Mouse (Mus musculus) gastrocnemius, postnatal 25 days (tissue): Measurements from ENCODE around the gene Kcnh3. TPM values are rescaled to one million over a fixed set of nuclear protein-coding genes. Genes with fewer than 3 reads are reported as not detected.

Source experiments
- DNase-seq: peaks from one replicate; pipeline ENCODE4 v3.0.0; 2022
- long read RNA-seq, 2 experiments: library from polyadenylated mRNA; stranded (forward); transcript quantifications; one replicate each; pipeline ENCODE4 v2.0.0; 2021
- total RNA-seq, 2 experiments: library from RNA; stranded (reverse); gene quantifications; 1 replicate in 1 of 2; 2 replicates in 1 of 2; pipeline ENCODE4 v1.2.3; 2021

Gene Kcnh3
- total RNA-seq: not detected
- long read RNA-seq, experiment 1: 0 reads
- long read RNA-seq, experiment 2: 0 reads

DNA sequence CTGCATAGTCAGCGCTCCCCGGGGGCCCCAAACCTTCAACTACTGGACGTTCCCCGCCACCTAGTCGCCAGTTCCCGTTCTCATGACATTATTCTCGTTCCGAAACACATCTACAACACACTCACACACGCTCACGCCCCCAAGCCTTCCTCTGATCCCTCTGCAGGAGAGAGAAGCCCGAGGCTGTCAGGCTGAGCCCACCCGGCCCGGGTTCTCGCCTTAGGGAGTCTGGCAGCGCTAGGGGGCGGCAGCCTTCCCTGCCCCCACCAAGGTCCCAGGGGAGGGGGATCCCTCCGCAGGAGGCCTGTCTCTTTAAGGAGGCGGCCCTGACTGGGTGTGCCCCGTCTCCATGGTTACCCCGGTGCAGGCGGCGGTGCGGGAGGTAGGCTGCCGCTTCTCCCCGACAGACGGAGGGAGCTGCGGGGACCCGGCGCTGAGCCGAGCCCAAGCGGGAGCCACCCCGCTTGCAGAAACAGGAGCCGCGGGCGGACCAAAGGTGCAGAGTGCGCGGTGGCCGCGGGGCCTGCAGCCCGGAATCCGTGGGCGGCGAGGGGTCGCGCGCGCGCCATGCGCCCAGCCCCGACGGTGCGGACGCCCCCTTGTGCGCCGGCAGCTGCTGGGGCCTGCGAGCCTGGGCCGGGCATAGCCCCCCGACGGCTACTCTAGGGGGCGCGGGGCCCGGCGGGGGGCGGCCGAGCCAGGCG lies at the start of gene Kcnh3:
Gene Kcnh3 (plus strand): TSS at position 654 of the 704 bp plus-strand sequence.
- DNase-seq: peak; percentile 41

DNA sequence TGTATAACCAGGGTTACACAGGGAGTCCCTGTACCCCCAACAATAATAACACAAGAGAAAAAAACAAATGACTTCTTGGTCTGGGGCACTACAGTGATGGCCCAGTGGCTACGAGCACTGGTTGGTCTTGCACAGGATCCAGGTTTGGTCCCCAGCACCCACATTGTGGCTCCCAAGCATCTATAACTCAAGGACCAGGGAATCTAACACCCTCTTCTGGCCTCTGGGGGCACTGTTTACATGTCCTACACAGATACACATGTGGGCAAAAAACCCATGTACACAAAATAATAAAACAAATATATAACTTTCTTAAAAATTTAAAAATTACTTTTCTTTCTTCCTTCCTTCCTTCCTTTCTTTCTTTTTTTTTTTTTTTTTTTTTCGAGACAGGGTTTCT lies 45.0 kb upstream of the Kcnh3 start:
- DNase-seq: no peak

DNA sequence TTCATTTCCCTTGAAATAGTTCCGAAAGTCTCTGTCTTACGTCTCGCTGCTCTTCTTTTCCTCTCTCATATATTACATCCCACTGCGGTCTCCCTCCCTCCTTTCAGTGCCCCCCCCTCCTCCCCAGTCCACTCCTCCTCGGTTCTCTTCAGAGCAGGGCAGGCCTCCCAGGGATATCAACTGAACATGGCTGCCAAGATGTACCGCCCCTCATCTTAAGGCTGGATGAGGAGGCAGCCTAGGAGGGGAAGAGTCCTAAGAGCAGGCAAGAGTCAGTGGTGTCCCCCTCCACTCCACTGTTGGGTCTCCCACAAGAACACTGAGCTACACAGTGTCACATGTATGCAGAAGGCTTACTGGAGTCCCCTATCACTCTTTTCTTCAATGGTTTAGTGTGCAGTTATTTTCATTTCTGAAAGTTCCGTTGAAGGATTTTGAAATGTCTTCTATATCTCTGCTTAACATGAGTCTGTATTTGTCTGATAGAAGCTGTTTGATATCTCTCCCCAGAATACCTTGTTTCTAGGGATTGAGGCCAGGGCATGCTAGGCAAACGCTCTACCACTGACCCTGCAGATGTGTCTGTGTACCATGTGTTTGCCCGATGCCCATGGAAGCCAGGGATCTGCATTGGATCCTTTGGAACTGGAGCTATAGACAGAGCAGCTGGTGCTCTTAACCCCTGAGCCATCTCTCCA lies 40.3 kb upstream of the Kcnh3 start:
- no peak for DNase-seq

DNA sequence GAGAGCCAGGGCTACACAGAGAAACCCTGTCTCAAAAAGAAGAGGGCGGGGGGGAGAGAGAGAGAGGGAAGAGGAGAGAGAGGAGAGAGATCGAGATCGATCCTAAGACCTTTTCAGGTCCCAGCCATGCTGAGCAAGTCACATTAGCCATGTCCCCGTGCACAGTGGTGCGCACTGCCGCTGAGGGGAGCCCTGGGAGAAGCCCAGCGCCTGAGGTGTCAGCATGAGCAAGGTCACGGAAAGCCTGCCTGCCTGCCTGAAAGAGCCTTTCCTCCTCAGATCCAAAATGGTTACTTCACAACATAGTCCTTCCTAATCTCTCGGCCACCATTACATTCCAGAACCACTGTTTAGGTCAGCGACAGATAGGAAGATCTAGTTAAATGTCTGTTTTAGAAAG lies 30.3 kb upstream of the Kcnh3 start:
- DNase-seq: no peak

DNA sequence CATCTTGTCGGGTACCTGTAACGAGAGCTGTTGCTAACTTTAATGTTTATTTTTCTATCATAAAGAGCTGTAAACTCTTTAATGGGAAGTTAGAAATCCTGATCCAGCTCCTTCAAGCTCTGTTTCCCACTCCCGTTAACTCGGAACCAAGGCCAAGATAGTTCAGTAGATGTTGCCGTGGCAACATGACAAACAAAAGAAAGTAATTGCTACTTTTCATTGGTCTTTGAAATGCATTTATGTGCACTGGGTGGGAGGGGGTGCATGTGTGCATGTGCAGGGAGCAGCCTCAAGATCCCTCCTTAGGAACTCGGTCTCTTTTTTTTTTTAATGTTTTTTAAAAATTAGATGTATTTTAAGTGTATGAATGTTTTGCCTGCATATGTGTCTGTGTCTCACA lies 29.6 kb upstream of the Kcnh3 start:
- DNase-seq: no peak

DNA sequence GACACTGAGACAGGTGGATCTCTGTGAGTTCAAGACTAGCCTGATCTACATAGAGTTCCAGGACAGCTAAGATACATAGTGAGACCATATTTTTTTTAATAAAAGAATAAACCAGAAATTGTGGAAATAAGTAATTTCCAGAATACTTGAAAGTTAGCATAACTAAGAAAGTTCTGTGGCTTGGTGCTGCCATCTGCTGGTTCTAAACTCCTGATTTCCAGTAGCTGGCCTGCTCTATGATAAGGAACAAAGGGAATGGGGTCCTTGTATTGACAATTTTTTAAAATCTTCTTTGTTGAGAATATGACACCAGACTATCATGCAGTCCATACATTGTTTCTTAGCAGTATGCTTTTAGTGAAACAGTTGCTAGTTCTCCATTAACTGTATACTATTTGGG lies 25.9 kb upstream of the Kcnh3 start:
- no peak for DNase-seq

DNA sequence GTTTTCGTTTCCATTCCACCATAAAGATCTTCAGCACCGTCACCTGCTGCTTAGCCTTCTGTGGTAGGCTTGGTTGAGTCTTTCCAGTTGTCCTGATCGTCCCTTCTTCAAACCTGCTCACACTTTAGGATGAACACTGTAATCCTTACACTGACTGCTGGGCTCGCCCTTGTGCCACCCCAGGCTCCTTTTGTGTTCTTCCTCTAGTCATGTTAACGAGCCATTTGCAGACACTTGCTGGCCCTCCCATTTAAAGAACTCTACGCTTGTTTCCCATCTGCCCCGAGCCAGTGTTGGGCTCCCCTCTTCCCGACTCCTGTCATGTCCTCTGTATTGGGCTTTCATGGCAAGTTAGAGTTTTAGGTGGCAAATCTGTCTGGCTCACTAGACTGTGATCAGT lies 18.7 kb upstream of the Kcnh3 start:
- no peak for DNase-seq

DNA sequence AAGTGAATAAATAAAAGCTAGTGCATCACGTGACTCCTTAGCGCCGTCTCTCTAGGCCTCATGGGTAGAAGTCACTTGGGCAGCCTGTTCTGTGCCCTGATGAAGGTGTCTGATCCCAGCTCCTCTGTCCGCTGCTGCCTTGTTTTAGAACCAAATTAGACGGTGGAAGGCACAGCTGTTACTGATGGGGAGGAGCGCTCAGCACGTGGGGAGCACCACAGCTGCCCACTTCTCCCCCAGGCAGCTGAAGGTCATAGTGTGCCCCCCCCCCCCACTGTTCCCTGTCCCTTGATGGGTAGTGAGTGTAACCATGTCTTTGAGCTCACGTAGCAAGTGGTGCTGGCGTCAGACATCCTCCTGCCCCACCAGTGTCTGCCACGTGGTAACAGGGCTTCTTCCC lies 11.5 kb upstream of the Kcnh3 start:
- no peak for DNase-seq

DNA sequence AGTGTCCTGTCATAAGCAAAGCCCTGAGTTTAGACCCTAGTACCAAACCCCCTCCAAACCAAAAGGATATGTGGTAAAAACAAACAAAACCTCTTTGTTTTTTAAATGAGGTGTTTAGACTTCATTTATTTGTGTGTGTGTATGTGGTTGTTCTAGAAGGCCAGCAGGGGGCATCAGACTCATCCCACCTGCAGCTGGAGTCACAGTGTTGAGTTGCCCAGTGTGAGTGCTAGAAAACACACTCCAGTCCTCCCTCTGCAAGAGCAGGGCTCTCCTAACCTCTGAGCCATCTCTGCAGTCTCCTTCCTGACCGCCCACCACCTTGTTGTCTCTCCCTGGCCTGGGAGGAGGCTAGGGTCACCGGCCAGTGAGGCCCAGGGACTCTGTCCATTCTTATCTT lies 9.7 kb upstream of the Kcnh3 start:
- no peak for DNase-seq

DNA sequence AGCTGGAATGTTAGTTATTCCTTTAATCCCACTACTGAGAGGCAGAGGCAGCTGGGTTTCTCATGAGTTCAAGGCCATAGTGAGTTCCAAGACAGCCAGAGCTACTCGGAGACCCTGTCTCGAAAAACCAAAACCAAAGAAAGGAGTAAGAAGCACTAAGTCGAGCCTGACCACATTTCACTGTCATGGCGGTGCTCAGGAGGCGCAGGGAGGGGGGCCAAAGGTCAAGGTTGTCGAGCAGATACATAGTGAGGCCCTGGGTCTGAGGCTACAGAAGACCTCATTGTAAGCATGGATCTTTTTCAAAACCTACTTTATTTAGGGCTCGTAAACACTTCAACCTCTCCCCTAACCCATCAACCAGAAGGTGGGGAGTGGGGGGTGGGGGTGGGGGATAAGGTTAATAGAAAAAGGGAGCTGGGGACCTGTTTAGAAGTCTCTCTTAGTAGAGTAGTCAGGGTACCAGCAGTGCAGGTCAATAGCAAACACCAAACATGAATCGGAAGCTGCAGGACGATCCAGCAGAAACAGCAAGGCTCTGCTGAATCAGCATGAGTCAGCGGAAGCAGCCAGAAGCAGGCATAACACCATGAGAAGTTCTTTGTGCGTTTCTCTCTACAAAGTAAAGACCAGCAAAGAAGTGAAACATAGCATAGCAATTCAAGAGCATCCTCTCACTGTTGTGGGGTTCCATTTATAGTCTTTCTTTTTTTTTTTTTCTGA lies 8.8 kb upstream of the Kcnh3 start:
- DNase-seq: no peak

DNA sequence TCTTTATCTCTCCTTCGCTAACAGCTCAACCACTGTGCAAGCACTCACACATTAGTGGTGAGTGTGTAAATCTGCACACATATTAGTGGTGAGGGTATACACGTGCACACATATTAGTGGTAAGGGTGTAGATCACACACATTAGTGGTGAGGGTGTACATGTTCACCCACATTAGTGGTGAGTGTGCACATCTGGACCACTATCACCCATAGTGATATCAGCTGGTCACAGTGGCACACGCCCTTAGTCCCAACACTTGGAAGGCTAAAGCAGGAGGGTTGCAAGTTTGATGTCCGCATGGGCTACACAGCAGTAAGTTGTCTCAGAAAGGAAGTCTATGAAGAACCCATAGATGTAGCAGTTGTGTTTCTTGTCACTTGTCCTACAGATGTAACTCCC lies 7.0 kb upstream of the Kcnh3 start:
- DNase-seq: no peak

DNA sequence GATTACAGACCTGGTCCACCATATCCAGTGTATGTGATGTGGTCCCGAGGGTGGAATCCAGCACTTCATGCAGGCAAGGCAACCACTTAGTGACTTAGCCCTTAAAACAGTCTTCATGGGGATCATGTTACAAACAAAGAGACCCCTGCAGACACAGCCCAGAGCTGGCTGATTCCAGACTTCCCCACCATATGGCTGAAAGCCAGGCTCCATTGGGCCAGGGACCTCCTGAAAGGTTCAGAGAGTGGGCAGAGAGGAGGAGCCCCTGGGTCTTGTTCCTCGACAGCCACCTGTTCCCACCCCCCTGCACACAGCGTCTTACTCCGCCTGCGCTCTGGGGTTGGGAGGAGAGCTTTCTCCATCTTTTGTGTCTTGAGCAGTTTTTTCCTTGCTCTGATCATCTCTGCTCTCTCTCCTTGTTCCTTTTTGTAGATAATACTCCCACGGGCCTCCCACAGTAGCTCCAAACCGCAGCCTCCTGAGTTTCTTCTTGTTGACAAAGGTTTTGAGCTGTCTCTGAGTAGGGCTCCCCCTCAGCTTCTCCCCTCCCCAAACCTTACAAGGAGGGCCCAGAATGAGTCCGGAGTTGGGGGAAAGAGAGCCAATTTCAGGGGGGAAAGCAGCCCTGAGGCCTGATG lies 3.2 kb upstream of the Kcnh3 start:
- DNase-seq: no peak

DNA sequence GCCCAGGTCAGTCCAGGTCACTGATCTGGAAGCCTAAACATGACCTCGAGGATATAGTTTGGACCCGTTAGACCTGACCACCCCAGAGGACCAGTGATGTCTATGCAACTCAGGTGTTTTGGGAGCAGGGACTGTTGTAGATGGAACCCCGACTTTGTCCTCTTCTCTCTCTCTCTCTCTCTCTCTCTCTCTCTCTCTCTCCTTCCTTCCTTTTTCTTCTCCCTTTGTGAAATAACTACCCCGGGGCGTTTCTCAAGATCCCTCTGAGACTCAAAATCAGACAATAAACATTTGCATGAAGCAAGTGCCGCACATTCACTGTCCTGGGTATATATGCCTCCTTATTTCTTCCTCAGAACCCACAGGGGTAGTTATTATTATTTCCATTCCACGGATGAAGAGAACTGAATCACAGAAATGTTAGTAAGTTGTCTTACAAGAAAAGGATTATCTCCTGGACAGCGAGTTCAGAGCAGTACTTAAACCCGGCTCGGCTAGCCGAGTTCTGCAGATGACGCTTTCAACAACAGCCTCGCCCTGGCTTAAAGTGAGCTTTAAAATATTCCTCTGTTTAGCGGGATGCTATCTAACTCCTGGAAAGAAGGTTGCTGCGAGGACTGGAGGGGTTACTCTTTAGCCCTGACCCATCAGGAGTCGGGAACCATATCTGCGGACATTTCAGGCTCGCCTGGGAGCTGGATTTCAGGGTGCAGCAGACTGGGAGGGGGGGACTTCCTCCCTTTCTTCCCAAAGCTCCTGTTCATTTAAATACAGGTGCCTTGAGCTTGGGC lies 1.7 kb upstream of the Kcnh3 start:
- DNase-seq: no peak

DNA sequence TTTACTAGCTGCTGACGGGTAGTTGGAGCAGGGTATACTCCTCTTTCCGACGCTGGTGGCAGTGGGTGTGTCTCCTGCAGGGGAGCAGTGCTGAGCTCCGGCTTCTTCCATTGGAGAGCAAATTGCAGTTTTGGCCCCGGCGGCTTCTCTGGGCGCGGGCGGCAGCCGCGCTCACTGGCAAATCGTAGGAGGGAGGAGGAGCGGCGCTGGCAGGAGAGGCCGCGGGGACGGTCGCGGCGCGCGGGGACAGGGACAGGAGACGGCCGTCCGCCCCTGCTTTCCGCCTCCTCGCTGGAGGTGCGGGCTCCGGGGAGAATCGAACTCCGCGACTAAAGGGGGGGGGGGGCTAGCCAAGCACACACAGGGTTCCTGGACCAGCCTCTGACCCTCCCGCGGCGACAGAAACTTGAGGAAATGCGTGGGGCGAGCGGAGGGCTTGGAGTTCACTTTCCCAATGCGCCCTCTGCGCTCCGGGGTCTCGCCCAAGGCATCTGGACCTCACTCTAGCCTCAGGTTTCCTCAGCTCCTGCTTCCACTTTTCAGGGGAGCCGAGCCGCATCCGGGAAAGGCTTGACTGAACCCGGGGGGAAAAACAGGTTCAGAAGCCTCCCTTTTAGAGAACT lies 965 bp upstream of the Kcnh3 start:
- peak; percentile 42 for DNase-seq

DNA sequence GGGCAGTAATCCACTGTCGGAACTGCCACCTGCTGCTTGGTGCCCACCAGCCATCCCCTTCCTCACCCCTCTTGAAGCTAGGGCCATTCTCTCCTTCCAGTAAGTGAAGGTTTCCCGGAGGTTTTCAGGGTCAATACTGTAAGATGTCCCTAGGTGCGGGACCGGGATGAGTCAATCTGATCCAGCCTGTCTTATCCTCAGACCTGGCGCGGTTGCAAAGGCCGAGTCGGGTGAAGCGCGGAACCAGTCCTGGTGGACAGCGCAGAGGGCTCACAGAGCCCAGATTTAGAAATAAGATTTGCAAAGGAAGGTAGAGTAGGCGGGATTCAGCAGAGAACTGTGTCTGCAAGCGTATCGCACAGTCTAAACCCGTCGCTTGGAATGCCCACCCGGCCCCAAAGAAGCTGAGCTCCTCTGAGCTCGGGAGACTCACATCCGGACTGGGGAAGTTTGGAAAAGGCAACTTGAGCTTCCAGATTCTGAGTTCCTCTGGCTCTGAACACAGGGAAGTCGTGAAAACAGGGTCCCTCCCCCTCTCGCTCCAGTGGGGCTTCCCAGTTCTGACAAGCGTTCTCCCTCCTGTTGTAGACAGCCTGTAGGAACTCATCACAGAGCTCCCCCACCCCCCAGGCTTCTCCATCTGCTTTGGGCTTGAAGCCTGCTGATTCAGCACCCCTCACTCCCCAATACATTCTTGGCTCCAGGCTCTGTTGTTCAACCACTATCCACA lies 585 bp downstream of the Kcnh3 start:
- no peak for DNase-seq

DNA sequence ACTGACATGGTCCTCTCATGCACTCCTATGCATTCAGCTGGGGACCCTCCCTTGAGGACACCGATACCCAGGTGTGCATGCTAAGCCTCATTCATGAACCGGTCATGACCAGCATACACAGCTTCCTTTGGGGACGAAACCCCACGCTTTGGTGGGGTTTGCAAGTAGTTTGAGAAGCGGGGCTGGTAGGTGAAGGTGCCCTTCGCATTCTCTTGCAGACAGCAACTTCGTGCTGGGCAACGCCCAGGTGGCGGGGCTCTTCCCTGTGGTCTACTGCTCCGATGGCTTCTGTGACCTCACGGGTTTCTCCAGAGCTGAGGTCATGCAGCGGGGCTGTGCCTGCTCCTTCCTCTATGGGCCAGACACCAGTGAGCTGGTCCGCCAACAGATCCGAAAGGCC lies 1.4 kb downstream of the Kcnh3 start:
- DNase-seq: no peak

DNA sequence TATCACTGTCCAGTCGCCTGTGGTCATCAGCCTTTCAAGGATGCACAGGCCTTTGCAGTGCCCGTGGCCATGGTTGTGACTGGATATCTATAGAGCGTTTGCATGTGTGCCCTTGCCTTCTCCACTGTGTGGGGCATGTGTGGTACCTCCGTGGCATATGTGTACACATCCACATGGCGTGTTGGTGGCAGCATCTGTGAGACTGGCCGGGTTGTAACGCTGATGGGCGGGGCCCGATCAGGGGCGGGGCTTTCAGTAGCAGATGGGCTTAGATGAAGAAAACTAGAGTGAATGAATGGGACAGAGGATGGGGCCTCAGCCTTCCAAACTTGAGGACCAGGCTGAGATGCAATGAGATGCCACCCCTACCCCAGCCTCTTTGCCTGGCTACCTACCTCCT lies 7.3 kb downstream of the Kcnh3 start:
- DNase-seq: no peak

DNA sequence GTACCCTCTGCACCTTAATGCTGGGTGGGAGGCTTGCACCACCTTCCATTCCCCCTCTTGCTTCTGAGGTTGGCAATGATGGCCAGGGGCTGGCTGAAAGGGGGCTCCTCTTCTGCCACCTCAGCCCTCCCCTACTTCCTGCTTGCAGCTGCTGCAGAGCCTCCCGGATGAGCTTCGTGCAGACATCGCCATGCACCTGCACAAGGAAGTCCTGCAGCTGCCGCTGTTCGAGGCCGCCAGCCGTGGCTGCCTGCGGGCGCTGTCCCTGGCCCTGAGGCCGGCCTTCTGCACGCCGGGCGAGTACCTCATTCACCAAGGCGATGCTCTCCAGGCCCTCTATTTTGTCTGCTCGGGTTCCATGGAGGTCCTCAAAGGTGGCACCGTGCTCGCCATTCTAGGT lies 9.1 kb downstream of the Kcnh3 start:
- peak; percentile 14 for DNase-seq

DNA sequence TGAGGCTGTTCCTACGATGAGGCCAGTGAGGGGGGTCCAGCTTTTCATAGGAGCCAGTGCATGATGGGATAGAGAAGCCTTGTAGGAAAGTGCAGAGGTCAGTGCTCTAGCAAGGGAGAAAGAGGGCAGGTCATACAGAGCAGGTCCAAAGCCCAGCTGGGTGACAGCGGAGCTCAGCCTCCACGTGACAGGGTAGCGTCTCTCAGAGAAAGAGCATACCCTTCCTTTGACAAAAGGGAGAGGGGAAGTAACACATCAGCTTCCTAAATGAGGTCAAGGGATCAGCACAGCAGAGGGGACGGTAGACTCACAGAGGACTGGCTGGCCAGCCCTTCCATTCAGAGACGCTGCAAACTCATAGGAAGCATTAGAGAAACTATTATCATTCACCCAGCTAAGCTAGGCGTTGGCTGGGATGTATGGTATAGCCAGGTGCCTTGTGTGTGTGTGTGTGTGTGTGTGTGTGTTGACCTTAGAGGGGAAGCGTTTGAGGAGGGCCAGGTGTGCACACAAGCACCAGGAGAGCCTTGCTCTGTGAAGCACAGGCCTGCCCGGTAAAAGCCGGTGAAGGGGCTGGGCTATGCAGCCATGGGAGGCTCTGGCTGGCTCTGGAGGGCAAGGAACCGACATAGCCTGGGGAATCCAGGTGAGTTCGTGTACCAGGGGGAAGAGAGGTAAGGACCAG lies 9.8 kb downstream of the Kcnh3 start:
- DNase-seq: peak; percentile 3

DNA sequence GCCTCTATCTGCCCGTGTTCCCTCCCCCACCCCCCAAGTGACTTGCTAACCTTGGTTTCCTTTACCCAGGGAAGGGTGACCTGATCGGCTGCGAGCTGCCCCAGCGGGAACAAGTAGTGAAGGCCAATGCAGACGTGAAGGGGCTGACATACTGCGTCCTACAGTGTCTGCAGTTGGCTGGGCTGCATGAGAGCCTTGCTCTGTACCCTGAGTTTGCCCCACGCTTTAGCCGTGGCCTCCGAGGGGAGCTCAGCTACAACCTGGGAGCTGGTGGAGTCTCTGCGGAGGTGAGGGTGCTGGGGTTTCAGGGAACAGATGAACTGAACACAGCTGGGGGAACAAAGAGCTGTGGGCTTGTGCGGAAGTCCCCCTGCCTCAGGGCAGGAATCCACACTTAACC lies 13.3 kb downstream of the Kcnh3 start:
- no peak for DNase-seq
